Mouse (Mus musculus): Measurements from ENCODE around the gene Gm21858.
"Not testable (repeated sequence)": the region's sequence is repeated elsewhere in the genome, so short reads cannot be mapped to it uniquely, and the experiment has no call there.

Gm21858 gene

GRCm38 (mm10) chrY:55731456-55731855 is at the start of gene Gm21858:
TSS of gene Gm21858 (plus strand) at chrY:55731756.
- not testable (repeated sequence) for H3K27me3 ChIP-seq (ENCODE audit: control insufficient read depth, insufficient read depth, low read length, poor library complexity, severe bottlenecking); DNase-seq (ENCODE audit: low read depth, low spot score); H3K36me3 ChIP-seq (ENCODE audit: control insufficient read depth, insufficient read depth, low read length, poor library complexity, severe bottlenecking)

All from splenic B cell, adult 2 months (primary cell).